Mouse (Mus musculus) intestine, embryonic 14.5 days (tissue): ENCODE measurements at regions not wholly inside any gene's neighbourhood (a gene's known extent, or its start where the extent isn't known, plus 50 kb on each side); places are given as distances from the start of the nearest gene placed in this dataset.

Experiments
- ATAC-seq: fragments of 200-750 bp; cut with Nextera tagmentation; replicated peaks from 2 replicates; pipeline ENCODE4 v1.8.0; 2017; ENCODE audit warnings: low read depth, moderate number of reproducible peaks, moderate TSS enrichment, moderate library complexity; ENCODE audit not compliant: low FRiP score, low TSS enrichment
- DNase-seq: peaks from one replicate; pipeline ENCODE4 v3.0.0-alpha.2; 2018; ENCODE audit warnings: low spot score
- H3K27ac ChIP-seq: fragments of 300-500 bp; sonication (generic); 2 replicates; pipeline ENCODE4 v1.5.1; 2014; ENCODE audit warnings: low read depth, mild to moderate bottlenecking, control low read depth
- H3K27me3 ChIP-seq: fragments of 300-500 bp; sonication (generic); replicated peaks from 2 replicates; pipeline ENCODE4 v1.6.1; 2014; ENCODE audit warnings: low read length, control low read depth; ENCODE audit not compliant: control insufficient read depth, insufficient read depth
- H3K36me3 ChIP-seq: fragments of 300-500 bp; sonication (generic); 2 replicates; pipeline ENCODE4 v1.6.1; 2014; ENCODE audit warnings: low read length, control low read depth; ENCODE audit not compliant: control insufficient read depth, insufficient read depth
- H3K4me1 ChIP-seq: fragments of 300-500 bp; sonication (generic); replicated peaks from 2 replicates; pipeline ENCODE4 v1.6.1; 2014; ENCODE audit warnings: low read length, control low read depth, mixed read lengths; ENCODE audit not compliant: control insufficient read depth, insufficient read depth
- H3K4me2 ChIP-seq: fragments of 300-500 bp; sonication (generic); 2 replicates; pipeline ENCODE4 v1.6.1; 2014; ENCODE audit warnings: low read length
- H3K4me3 ChIP-seq: fragments of 300-500 bp; sonication (generic); 2 replicates; pipeline ENCODE4 v1.5.1; 2014; ENCODE audit warnings: low read depth, low read length, control low read depth, mixed read lengths
- H3K9ac ChIP-seq: fragments of 300-500 bp; sonication (generic); 2 replicates; pipeline ENCODE4 v1.6.1; 2014; ENCODE audit warnings: mild to moderate bottlenecking, low read length
- H3K9me3 ChIP-seq: fragments of 300-500 bp; sonication (generic); 2 replicates; pipeline ENCODE4 v1.6.1; 2016; ENCODE audit warnings: low read length, control low read depth; ENCODE audit not compliant: control insufficient read depth
- WGBS: fragments of 180-500 bp; shearing (Covaris S2); extraction: QIAGEN DNeasy Blood & Tissue Kit; methylation state at CpG from one replicate; pipeline ENCODE4 v1.1.7; 2014; 5-methylcytosine and 5-hydroxymethylcytosine counted together

DNA sequence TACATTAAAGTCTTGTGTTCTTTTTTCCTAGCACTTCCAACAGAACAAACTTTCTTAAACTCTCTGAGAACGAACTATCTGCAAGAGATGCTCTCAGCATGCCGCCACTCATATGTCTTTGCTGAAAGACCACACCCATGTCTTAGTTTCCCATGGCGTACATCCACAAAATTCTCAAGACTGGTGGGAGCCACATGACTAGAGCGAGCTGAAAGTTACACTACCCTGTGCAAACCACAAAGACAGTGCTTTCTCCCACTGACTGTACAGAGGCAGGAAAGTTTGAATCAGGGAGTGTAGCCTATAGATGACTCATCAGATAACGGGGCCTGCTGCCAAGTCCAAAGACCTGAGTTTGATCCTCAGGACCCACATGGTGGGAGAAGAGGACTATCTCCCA is 554.5 kb upstream of the Cdh11 start:
- Histone ChIP-seq H3K4me3 (no peak overlapping the region), H3K27ac (no peak overlapping the region), H3K4me2 (no peak overlapping the region), H3K9me3 (no peaks in the 10 kb centered on the region), H3K9ac (no peak overlapping the region), H3K27me3 (no peaks in the 10 kb centered on the region), H3K36me3 (no peaks in the 10 kb centered on the region), H3K4me1 (no peaks in the 10 kb centered on the region)
- WGBS = 87% methylated on average over 5 of the region's 5 CpGs
- no peak for DNase-seq
- ATAC-seq = no peak

DNA sequence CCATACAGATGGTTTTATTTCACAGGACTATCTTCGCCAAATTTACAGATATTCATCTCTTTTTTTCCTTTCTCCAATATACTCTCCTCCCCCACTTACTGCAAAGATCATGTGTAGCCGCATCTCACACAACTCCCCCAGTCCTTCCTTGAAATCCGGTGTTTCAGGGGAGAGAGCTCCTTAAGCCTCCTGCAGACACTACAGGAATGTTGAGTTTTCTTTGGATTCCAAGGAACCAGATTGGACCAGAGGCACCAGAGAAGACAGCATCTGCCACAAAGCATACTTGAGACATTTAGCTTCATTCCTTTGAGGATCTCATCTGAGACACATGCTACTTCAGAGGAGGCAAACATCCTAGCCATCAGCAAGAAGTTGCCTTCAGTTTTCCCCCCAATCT is 558.4 kb upstream of the Cdh11 start:
- DNase-seq = no peak
- Histone ChIP-seq H3K4me2 (no peak overlapping the region), H3K27me3 (no peaks in the 10 kb centered on the region), H3K9ac (no peak overlapping the region), H3K27ac (no peak overlapping the region), H3K4me3 (no peak overlapping the region), H3K9me3 (no peaks in the 10 kb centered on the region), H3K36me3 (no peaks in the 10 kb centered on the region), H3K4me1 (no peaks in the 10 kb centered on the region)
- ATAC-seq = no peak
- WGBS = 84% methylated on average over 3 of the region's 3 CpGs

- no peak overlapping the region for H3K27ac ChIP-seq
- H3K4me1 ChIP-seq = no peaks in the 10 kb centered on the region
- H3K9ac ChIP-seq = no peak overlapping the region
- H3K4me2 ChIP-seq = no peak overlapping the region
- no peak for DNase-seq
- H3K9me3 ChIP-seq = no peaks in the 10 kb centered on the region
- no peaks in the 10 kb centered on the region for H3K36me3 ChIP-seq
- no peaks in the 10 kb centered on the region for H3K27me3 ChIP-seq
- 71% methylated on average over 2 of the region's 2 CpGs for WGBS
- ATAC-seq = no peak
- H3K4me3 ChIP-seq = no peak overlapping the region
Observed at GRCm38 (mm10) chr8:103344871-103345270, 559.4 kb upstream of the Cdh11 start.

DNA sequence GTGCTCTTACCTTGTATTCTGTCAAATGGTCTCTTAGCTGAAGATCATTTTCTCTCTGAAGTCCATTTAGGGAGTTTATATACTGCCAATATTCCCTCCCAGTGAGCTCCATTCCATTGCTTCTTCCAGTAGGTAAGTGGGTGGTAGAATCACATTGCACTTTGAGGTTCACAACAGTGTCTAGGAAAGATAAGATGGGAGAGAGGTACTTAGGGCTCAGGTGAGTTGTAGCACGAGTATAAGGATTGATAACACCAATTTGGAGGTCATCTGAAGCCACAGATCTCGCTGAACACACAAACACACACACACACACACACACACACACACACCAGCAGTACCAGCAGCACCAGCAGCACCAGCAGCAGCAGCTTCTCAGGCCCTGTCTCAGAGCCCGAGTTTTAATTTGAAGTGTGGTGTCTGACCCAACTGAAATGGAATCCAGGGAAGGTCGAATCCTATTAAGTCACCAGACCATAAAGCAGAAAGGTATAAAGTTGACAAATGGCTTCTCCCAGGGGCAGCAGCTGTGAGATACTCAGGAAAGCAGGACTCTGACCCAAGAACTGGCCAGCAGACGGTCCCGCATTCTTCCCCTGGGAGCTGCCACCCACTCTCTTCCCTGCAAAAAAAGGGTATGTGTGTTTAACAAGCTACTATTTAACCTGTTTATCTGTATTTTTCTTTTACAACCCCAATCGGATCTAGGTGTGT is 561.9 kb upstream of the Cdh11 start:
- peak; percentile 91 for ATAC-seq
- 47% methylated on average over 7 of the region's 7 CpGs for WGBS
- no peak overlapping the region for H3K27ac ChIP-seq
- no peaks in the 10 kb centered on the region for H3K27me3 ChIP-seq
- H3K4me1 ChIP-seq = no peaks in the 10 kb centered on the region
- no peak overlapping the region for H3K9ac ChIP-seq
- no peak overlapping the region for H3K4me3 ChIP-seq
- no peaks in the 10 kb centered on the region for H3K9me3 ChIP-seq
- DNase-seq = peak; percentile 53
- H3K4me2 ChIP-seq = no peak overlapping the region
- no peaks in the 10 kb centered on the region for H3K36me3 ChIP-seq

DNA sequence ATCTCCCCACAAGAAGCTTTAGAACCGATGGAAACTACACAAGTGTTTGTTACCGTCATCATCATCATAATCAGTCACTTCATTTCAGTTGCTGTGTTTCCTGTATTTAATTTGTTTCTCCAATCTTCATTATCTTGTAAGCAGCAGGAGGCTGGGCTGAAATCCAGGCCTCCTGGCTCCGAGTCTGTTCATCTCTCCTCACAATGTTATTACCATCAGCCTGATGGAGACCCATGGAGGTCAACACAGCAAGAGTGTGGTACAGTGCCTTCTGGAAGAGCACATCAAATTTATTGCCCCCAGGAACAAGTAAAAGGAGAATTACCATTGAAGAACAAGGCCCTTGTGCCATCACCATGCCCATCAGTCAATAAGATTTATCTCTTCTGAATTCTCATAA is 576.3 kb upstream of the Cdh11 start:
- Histone ChIP-seq H3K36me3 (no peaks in the 10 kb centered on the region), H3K9ac (no peak overlapping the region), H3K4me2 (no peak overlapping the region), H3K27ac (no peak overlapping the region), H3K27me3 (no peaks in the 10 kb centered on the region), H3K4me3 (no peak overlapping the region), H3K9me3 (no peaks in the 10 kb centered on the region), H3K4me1 (no peaks in the 10 kb centered on the region)
- 68% methylated on average over 3 of the region's 3 CpGs for WGBS
- DNase-seq (no peak), ATAC-seq (no peak)

DNA sequence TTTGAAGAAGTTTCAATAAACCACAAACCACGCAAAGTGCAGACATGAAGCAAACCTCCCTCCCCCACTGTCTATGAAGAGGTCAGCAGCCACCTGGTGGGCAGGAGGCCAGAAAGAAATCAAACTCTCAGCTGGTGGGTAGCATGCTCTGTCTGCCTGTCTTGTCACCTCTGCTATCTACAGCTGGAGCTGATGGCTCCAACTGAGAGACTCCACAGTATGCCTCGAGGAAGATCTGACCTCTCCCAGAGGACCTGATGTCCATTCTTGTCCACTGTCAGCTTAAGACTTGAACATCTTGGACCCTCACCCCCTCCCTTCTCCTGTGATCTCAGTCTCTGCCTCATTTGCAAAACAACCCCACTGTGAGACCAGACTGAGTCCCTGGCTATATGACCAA is 585.0 kb upstream of the Cdh11 start:
- Histone ChIP-seq H3K4me2 (no peak overlapping the region), H3K9me3 (no peaks in the 10 kb centered on the region), H3K4me1 (no peaks in the 10 kb centered on the region), H3K27me3 (no peaks in the 10 kb centered on the region), H3K27ac (no peak overlapping the region), H3K9ac (no peak overlapping the region), H3K4me3 (no peak overlapping the region), H3K36me3 (no peaks in the 10 kb centered on the region)
- 52% methylated on average over 2 of the region's 2 CpGs for WGBS
- no peak for ATAC-seq
- DNase-seq = no peak

- WGBS = 59% methylated on average over 1 of the region's 1 CpGs
- no peaks in the 10 kb centered on the region for H3K27me3 ChIP-seq
- H3K27ac ChIP-seq = no peak overlapping the region
- no peaks in the 10 kb centered on the region for H3K36me3 ChIP-seq
- DNase-seq (no peak), ATAC-seq (no peak)
- no peak overlapping the region for H3K9ac ChIP-seq
- H3K9me3 ChIP-seq = no peaks in the 10 kb centered on the region
- no peak overlapping the region for H3K4me2 ChIP-seq
- no peaks in the 10 kb centered on the region for H3K4me1 ChIP-seq
- H3K4me3 ChIP-seq = no peak overlapping the region
Observed at GRCm38 (mm10) chr8:103373007-103373406, 587.6 kb upstream of the Cdh11 start.

DNA sequence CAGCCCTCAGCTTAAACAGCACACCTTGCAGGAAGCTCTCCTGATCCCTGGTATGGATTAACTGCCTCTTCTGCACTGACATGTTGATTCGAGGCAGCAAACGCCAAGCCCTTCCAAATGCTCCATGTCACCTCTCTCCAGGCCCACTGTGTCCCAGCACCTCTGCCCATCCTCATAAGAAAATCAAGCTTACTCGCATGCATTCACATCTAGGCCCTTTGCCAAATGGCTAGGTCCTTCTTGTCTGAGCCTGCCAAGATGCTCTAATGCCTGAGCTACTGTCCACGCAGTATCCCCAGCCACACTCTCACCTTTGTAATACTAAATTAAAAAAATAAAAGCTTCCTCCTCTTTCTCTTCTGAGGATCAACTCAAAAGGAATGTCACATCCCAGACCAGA is 588.7 kb upstream of the Cdh11 start:
- no peak overlapping the region for H3K4me3 ChIP-seq
- H3K27me3 ChIP-seq = no peaks in the 10 kb centered on the region
- H3K9ac ChIP-seq = no peak overlapping the region
- no peak for DNase-seq
- peaks cover 9% of the 10 kb centered on the region; the same call in 1 of the 2 replicates for H3K4me1 ChIP-seq
- H3K4me2 ChIP-seq = no peak overlapping the region
- H3K36me3 ChIP-seq = no peaks in the 10 kb centered on the region
- no peak for ATAC-seq
- H3K9me3 ChIP-seq = no peaks in the 10 kb centered on the region
- no peak overlapping the region for H3K27ac ChIP-seq
- WGBS = 64% methylated on average over 4 of the region's 4 CpGs

DNA sequence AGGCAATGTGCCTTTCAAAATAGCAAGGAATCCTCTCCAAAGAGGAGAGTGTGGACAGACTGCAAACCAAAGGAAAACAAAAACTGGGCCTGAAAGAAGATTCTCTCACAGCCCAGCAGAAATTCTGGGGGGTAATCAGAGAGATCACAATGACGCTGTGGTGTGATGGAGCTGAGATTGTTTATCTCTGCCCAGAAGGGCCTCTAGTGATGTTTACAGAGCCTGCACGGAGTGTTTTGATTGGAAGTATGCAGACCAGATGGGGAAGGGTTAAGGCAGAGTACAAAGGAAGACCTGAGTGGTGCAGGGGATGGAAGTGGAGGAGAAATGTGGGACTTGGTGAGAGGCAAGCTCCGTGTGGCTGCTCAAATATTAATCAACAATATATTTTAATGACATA is 593.1 kb upstream of the Cdh11 start:
- 11% methylated on average over 3 of the region's 3 CpGs for WGBS
- no peak for ATAC-seq
- H3K9me3 ChIP-seq = no peaks in the 10 kb centered on the region
- H3K4me2 ChIP-seq = no peak overlapping the region
- peaks cover 9% of the 10 kb centered on the region for H3K4me1 ChIP-seq
- H3K9ac ChIP-seq = no peak overlapping the region
- H3K36me3 ChIP-seq = no peaks in the 10 kb centered on the region
- no peak for DNase-seq
- H3K27me3 ChIP-seq = no peaks in the 10 kb centered on the region
- H3K27ac ChIP-seq = peak overlapping the region; percentile 55; the same call in 1 of the 2 replicates
- no peak overlapping the region for H3K4me3 ChIP-seq
